Mouse (Mus musculus): ENCODE results near the gene Evi2a. TPM values are rescaled to one million over a fixed set of nuclear protein-coding genes. Genes with fewer than 3 reads are reported as not detected.

Gene Evi2a
- total RNA-seq, 2 experiments from 2014 or later, result 17.3 to 21.2 TPM

- Histone ChIP-seq H3K4me3 (no peak overlapping the region), H3K27ac (no peak overlapping the region)
- TF ChIP-seq CTCF (conservative IDR thresholded peaks at IDR 0.05), result no peak
- DNase-seq (ENCODE audit: low spot score in 2 of 2), result no peak
Observed at GRCm38 (mm10) chr11:79483392-79483791, 47.0 kb downstream of the Evi2a start.

Other genes with a start within 250 kb of the Evi2a start
- gene Gm9964, start 233.7 kb downstream of the Evi2a start, total RNA-seq (2021), result not detected
- 100 to 1,000 TPM; 106 to 115 TPM for gene Nf1, start 190.9 kb downstream of the Evi2a start, total RNA-seq (2021)
- 10 to 100 TPM; 86.0 to 89.5 TPM for gene Omg, start 26.5 kb downstream of the Evi2a start, total RNA-seq (2021)
- under 1 TPM; 0.37 to 0.38 TPM for gene Evi2b, start 6.8 kb downstream of the Evi2a start, total RNA-seq (2021)
- not detected for gene Evi2, start within 50 bp of the Evi2a start, total RNA-seq (2021)
- gene Rab11fip4, start 60.6 kb upstream of the Evi2a start, total RNA-seq (2021), result 100 to 1,000 TPM; 163 to 168 TPM

Measured in layer of hippocampus, adult 2 months (tissue).